Mouse (Mus musculus) embryonic facial prominence, embryonic 14.5 days (tissue): ENCODE data around the gene Mapk8ip3. TPM values are rescaled to one million over a fixed set of nuclear protein-coding genes. Genes with fewer than 3 reads are reported as not detected.
A peak's percentile ranks its signal among the peaks of the same experiment; 100 is the strongest.

Experiments used
- ATAC-seq: fragments of 200-750 bp; cut with Nextera tagmentation; 2 replicates; pipeline ENCODE4 v1.8.0; 2017; ENCODE audit warnings: low read depth, moderate number of reproducible peaks, moderate TSS enrichment
- DNase-seq: peaks from one replicate; pipeline ENCODE4 v3.0.0-alpha.2; 2015; ENCODE audit warnings: low spot score
- H3K27ac ChIP-seq: fragments of 300-500 bp; sonication (generic); replicated peaks from 2 replicates; pipeline ENCODE4 v1.5.1; 2014; ENCODE audit warnings: low read depth, mild to moderate bottlenecking, low read length, moderate library complexity
- H3K27me3 ChIP-seq: fragments of 300-500 bp; sonication (generic); replicated peaks from 2 replicates; pipeline ENCODE4 v1.6.1; 2014; ENCODE audit warnings: low read length; ENCODE audit not compliant: control insufficient read depth, insufficient read depth
- H3K36me3 ChIP-seq: fragments of 300-500 bp; sonication (generic); 2 replicates; pipeline ENCODE4 v1.6.1; 2014; ENCODE audit warnings: low read length, mixed read lengths; ENCODE audit not compliant: control insufficient read depth, insufficient read depth
- H3K4me1 ChIP-seq: fragments of 300-500 bp; sonication (generic); 2 replicates; pipeline ENCODE4 v1.6.1; 2014; ENCODE audit warnings: antibody characterized with exemption, low read length; ENCODE audit not compliant: control insufficient read depth, insufficient read depth
- H3K4me2 ChIP-seq: fragments of 300-500 bp; sonication (generic); 2 replicates; pipeline ENCODE4 v1.6.1; 2014; ENCODE audit warnings: low read depth, mild to moderate bottlenecking, low read length, moderate library complexity, mixed read lengths
- H3K4me3 ChIP-seq: fragments of 300-500 bp; sonication (generic); 2 replicates; pipeline ENCODE4 v1.5.1; 2014; ENCODE audit warnings: low read depth, mild to moderate bottlenecking, low read length
- H3K9ac ChIP-seq: fragments of 300-500 bp; sonication (generic); 2 replicates; pipeline ENCODE4 v1.6.1; 2014; ENCODE audit warnings: low read depth, mild to moderate bottlenecking, low read length, moderate library complexity, mixed read lengths
- H3K9me3 ChIP-seq: fragments of 300-500 bp; sonication (generic); 2 replicates; pipeline ENCODE4 v1.6.1; 2016; ENCODE audit warnings: low read length; ENCODE audit not compliant: control insufficient read depth
- WGBS: fragments of 180-500 bp; shearing (Covaris S2); extraction: QIAGEN DNeasy Blood & Tissue Kit; methylation state at CpG from one replicate; pipeline ENCODE4 v1.1.7; 2014; 5-methylcytosine and 5-hydroxymethylcytosine counted together
- polyA plus RNA-seq: library from polyadenylated mRNA; unstranded; fragments of >200 nt; fragmentation: Nextera tagmentation; extraction: Ambion mirVana; gene quantifications from 2 replicates; pipeline ENCODE4 v1.2.1, GENCODE M21; 2014

The Mapk8ip3 gene
- polyA plus RNA-seq, 1 experiment from 2014 or later = 34.6 TPM

GRCm38 (mm10) chr17:24885356-24886133, 51.2 kb downstream of the Mapk8ip3 start:
- Histone ChIP-seq H3K4me1 (peaks cover 15% of the 10 kb centered on the region), H3K36me3 (peaks cover 36% of the 10 kb centered on the region), H3K27ac (no peak overlapping the region), H3K9me3 (no peaks in the 10 kb centered on the region), H3K27me3 (no peaks in the 10 kb centered on the region), H3K9ac (peak overlapping the region; percentile 70), H3K4me2 (peak overlapping the region; percentile 90), H3K4me3 (peak overlapping the region; percentile 72)
- 25% methylated on average over 22 of the region's 22 CpGs for WGBS
- ATAC-seq (no peak), DNase-seq (no peak)

- peaks cover 15% of the 10 kb centered on the region for H3K4me1 ChIP-seq
- WGBS = 89% methylated on average over 6 of the region's 6 CpGs
- no peaks in the 10 kb centered on the region for H3K27me3 ChIP-seq
- DNase-seq (no peak), ATAC-seq (no peak)
- H3K4me3 ChIP-seq = no peak overlapping the region
- no peak overlapping the region for H3K27ac ChIP-seq
- no peak overlapping the region for H3K4me2 ChIP-seq
- H3K9ac ChIP-seq = no peak overlapping the region
- H3K9me3 ChIP-seq = no peaks in the 10 kb centered on the region
- peaks cover 24% of the 10 kb centered on the region; the same call in 1 of the 2 replicates for H3K36me3 ChIP-seq
Observed at GRCm38 (mm10) chr17:24884391-24884790, 52.4 kb downstream of the Mapk8ip3 start.

- WGBS = 34% methylated on average over 7 of the region's 7 CpGs
Observed at GRCm38 (mm10) chr17:24881738-24882440, 54.9 kb downstream of the Mapk8ip3 start.

GRCm38 (mm10) chr17:24878531-24878930, 58.2 kb downstream of the Mapk8ip3 start:
- 73% methylated on average over 8 of the region's 8 CpGs for WGBS

More at GRCm38 (mm10) chr17:24881738-24882440, 54.9 kb downstream of the Mapk8ip3 start:
- no peak overlapping the region for H3K4me2 ChIP-seq
- peaks cover 21% of the 10 kb centered on the region; the same call in 1 of the 2 replicates for H3K36me3 ChIP-seq
- no peak overlapping the region for H3K9ac ChIP-seq
- DNase-seq = no peak
- no peak for ATAC-seq
- H3K27ac ChIP-seq = no peak overlapping the region
- H3K4me1 ChIP-seq = peaks cover 5% of the 10 kb centered on the region; the same call in 1 of the 2 replicates
- no peaks in the 10 kb centered on the region for H3K27me3 ChIP-seq
- H3K4me3 ChIP-seq = no peak overlapping the region
- no peaks in the 10 kb centered on the region for H3K9me3 ChIP-seq

GRCm38 (mm10) chr17:24878117-24878397, 58.7 kb downstream of the Mapk8ip3 start:
- Histone ChIP-seq H3K4me1 (no peaks in the 10 kb centered on the region), H3K4me2 (no peak overlapping the region), H3K9ac (no peak overlapping the region), H3K27ac (no peak overlapping the region), H3K36me3 (peaks cover 7% of the 10 kb centered on the region; the same call in 1 of the 2 replicates), H3K9me3 (no peaks in the 10 kb centered on the region), H3K4me3 (no peak overlapping the region), H3K27me3 (no peaks in the 10 kb centered on the region)
- no peak; the same call in 1 of the 2 replicates for ATAC-seq
- no peak for DNase-seq
- 25% methylated on average over 5 of the region's 5 CpGs for WGBS

More at GRCm38 (mm10) chr17:24878531-24878930, 58.2 kb downstream of the Mapk8ip3 start:
- H3K36me3 ChIP-seq = peaks cover 12% of the 10 kb centered on the region; the same call in 1 of the 2 replicates
- no peak for DNase-seq
- no peak overlapping the region for H3K4me3 ChIP-seq
- H3K4me1 ChIP-seq = no peaks in the 10 kb centered on the region
- H3K9me3 ChIP-seq = no peaks in the 10 kb centered on the region
- H3K9ac ChIP-seq = no peak overlapping the region
- H3K27me3 ChIP-seq = no peaks in the 10 kb centered on the region
- no peak overlapping the region for H3K4me2 ChIP-seq
- H3K27ac ChIP-seq = no peak overlapping the region
- ATAC-seq = no peak

GRCm38 (mm10) chr17:24877336-24878116, 59.3 kb downstream of the Mapk8ip3 start:
- Histone ChIP-seq H3K27me3 (no peaks in the 10 kb centered on the region), H3K9me3 (no peaks in the 10 kb centered on the region), H3K4me3 (no peak overlapping the region), H3K4me2 (no peak overlapping the region), H3K36me3 (0 out of 2 replicates have a peak, but pooled peaks cover 3% of the 10 kb centered on the region), H3K9ac (peak overlapping the region; percentile 35; the same call in 1 of the 2 replicates), H3K4me1 (no peaks in the 10 kb centered on the region), H3K27ac (no peak overlapping the region; the same call in 1 of the 2 replicates)
- ATAC-seq = no peak
- no peak for DNase-seq
- WGBS = 50% methylated on average over 10 of the region's 10 CpGs

DNA sequence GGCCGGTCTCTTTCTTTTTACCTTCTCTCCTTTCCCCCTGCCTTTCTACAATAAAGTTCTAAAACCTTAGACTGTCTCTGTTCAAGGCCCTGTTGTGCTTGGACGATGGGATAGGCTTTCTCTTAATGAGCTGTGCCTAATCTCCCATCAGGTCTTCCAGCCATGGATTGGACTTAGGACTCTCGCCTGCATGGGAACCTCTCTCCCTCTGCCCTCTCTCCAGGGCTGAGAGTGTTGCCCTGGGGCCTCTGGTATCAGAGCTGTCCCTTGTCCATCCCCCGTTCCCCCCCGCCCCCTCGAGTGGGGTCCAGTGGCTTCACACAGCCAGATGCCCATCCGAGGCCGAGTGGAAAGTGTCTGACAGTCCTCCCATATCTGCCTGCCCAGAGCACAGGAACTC, 61.8 kb downstream of the Mapk8ip3 start:
- DNase-seq (no peak), ATAC-seq (no peak)
- no peaks in the 10 kb centered on the region for H3K9me3 ChIP-seq
- no peak overlapping the region for H3K9ac ChIP-seq
- WGBS = 79% methylated on average over 8 of the region's 8 CpGs
- no peaks in the 10 kb centered on the region for H3K4me1 ChIP-seq
- H3K4me2 ChIP-seq = no peak overlapping the region
- H3K27ac ChIP-seq = no peak overlapping the region
- no peaks in the 10 kb centered on the region for H3K27me3 ChIP-seq
- H3K36me3 ChIP-seq = no peaks in the 10 kb centered on the region
- H3K4me3 ChIP-seq = no peak overlapping the region

DNA sequence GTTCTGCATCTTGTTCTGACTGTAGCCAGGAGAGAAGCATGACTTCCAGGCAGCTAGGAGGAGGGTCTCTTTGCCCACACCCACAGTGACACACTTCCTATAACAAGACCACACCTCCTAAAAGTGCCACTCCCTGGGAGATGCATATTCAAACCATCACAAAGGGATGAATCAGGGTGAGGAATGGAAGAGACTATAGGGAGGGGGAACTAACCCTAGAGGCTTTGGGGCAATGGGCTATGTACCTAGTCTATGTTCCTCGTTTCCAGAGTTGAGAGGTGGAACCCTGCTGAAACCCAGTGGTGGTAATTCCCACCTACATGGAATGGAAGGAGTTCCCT, 62.4 kb downstream of the Mapk8ip3 start:
- no peak overlapping the region for H3K27ac ChIP-seq
- no peak overlapping the region for H3K9ac ChIP-seq
- ATAC-seq = no peak
- DNase-seq = no peak
- no peak overlapping the region for H3K4me3 ChIP-seq
- no peaks in the 10 kb centered on the region for H3K27me3 ChIP-seq
- no peaks in the 10 kb centered on the region for H3K4me1 ChIP-seq
- H3K4me2 ChIP-seq = no peak overlapping the region
- H3K9me3 ChIP-seq = no peaks in the 10 kb centered on the region
- H3K36me3 ChIP-seq = no peaks in the 10 kb centered on the region
- WGBS = 36% methylated on average over 1 of the region's 1 CpGs
